Mouse (Mus musculus): ENCODE results near the gene Diexf.

Diexf gene

DNA sequence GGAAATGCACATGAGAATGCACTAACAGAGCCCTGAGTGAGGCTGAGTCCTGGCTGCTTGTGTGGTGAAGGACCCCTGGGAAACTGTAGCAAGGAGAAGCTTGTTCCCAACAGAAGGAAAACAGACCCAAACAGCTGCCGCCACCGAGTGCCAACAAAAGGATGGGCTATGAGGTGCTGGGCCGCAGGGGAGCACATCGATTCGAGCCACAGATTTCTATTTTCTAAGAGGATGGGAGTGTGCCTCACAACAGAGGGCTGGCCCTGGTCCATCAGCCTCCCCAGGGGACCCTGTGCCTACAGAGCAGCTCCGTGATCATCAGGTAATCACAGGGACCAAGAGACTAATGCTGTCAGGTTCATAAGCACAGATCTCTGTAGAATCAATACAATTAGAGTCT, 40.9 kb downstream of the Diexf start:
- in situ Hi-C loops (cut with MboI, MseI): no loop called here

DNA sequence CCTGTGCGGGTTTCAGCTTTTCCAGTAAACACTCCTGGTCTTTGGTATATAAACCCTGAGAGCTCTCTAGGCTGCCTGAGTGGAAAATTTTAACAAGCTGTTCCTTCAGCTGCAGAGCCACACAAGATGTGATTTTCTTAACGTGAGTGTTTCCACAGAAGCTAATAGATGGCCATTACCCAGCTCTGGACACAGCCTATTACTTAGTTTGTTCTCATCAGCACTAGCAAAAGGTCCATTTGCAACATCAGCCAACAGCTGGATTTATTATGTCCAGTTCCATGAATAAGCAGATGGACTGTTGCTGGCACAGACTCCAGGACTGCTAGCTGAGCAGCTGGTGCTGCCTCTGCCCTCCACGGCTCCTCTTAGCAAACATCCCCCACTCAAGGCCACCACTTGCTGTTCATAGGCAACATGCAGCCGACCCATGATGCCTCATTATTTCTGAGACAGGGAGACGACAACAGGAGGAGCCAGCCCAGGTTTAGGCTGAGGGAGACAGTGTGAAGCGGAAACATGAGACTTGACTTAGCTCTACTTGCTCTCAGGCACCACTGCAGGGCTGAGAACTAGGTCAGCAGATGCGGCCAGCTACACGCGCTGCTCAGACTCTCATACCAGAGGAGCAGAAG, 43.1 kb downstream of the Diexf start:
- in situ Hi-C loops (cut with MboI, MseI): no loop called here

DNA sequence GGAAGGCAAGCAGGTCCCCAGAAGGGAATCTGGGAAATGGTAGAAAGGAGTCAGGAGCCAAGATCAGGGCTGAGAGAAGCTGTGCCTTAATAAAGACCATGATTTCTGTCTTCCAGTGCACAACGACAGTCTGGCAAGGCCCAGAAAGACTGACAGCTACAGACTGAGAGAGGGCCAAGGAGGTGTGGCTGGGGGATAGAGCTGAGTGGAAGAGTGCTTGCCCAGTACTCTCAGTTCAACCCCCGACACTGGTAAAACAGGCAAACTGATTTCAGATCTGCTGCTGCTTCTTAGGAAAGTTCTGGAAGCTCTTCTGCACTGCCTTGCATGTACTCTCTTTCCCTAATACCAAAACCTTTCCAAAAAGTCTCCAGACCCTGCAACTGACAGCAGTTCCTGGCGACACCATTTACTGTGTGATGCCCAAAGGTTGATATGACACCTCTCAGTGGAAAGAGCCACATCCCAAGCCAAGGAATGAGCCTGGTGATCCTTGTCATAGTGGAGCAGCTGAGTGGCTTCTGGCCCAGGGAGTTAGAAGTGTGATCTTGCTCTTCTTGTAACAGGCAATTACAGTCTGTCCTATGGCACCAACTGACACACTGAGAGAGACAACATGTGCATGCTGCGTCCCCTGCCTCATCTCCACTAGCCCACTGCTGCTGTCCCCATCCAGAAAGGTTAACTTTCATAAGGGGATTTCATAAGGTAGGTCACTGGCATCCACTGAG, 43.8 kb downstream of the Diexf start:
- in situ Hi-C loops (cut with MboI, MseI): no loop called here

DNA sequence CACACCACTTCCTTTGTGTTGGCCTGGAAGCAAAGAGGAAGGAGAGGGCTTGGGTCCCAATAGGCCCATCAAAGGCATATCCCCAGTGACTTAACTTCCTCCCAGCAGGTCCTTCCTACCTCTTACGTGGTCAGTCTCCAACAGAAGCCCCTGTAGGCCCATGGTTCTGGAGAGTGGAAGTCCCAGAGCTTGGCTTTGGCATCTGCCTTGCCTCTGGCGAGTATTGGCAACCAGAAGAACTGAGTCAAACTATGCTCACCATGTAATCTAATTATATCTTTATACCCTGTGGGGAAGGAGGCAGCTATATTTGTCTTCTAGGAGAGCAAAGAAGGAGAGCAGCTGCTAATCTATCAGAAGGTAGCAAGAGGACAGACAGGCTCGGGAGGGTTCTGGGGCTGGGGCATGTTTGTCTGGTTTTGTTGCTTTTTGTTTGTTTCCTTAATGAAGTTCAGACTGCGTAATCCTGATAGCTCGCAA, 44.5 kb downstream of the Diexf start:
- in situ Hi-C loops (cut with MboI, MseI): no loop called here

DNA sequence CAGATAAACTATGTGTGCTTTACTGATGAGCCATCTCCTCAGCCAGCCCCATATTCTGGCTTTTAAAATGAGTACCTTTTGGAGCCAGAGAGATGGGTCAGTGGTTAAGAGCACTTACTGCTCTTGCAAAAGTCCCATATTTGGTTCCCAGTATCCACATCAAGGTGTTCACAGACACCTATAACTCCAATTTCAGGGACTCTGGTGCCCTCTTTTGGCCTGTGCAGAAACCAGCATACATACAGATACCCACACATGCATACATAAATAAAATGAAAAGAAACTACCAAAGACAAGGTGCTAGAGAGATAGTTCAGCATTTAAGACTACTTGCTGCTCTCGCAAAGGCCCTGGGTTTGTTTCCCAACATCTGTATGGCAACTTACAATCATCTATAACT, 46.1 kb downstream of the Diexf start:
- in situ Hi-C loops (cut with MboI, MseI): no loop called here

DNA sequence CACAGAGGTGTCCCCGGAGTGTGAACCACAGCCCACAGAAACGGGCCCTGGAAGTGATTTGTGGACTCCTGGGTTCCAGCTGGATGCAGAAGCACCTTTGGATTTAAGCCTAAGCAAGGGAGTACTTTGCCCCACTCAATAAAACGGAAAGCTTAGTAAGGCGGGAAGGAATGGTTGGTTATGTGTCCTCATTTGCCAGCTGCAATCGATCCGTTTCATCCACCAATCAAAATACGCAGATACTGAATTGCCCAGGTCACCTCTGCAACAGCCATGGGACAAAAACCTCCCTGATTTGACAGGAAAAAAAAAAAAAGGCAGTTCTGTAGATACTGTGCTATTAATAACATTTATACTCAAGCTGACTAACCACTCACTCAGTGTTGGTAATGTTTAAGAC, 47.0 kb downstream of the Diexf start:
- in situ Hi-C loops (cut with MboI, MseI): no loop called here

DNA sequence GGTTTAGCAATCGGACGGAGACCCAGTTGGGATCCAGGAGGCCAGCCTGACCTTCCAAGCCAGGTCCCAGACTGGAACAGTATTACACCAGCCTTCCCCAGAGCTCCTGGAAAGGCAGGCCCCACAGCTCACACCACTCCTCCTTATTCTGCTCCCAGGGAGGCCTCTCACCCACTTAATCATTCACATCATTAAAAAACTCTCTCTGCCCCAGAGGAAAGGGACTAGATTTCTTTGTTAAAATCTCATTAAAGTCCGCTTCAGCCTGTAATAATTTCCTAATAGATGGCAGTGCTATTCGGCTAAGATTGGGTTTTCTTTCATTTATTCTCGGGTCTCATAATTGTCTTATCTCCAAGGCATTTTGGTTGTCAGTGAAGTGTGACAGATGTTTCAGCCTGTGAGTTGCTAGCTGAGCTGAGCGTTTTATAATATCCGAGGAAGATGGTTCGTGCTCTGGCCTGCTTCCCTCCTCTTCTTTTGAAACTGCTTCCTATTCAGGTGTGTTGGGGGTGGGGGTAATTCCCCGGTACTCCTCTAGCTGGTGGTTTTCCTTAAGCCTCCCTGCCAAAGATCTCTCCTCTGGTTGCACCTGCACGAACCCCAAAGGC, 47.7 kb downstream of the Diexf start:
- in situ Hi-C loops (cut with MboI, MseI): no loop called here

DNA sequence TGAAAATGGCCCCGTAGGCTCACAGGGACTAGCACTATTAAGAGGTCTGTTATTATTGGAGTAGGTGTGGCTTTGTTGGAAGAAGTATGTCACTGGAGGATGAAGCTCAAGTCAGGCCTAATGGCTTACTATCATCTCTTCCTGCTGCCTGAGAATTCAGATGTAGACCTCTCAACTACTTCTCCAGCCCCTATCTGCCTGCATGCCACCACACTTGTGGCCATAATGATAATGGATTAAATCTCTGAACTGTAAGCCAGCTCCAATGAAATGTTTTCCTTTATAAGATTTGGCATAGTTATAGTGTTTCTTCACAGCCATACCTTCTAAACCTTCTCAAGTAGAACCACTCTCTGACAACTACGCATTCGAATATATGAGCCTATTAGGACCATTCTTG, 67.5 kb downstream of the Diexf start:
- in situ Hi-C loops (cut with MboI, MseI): loop anchor here (10.0 kb wide), 1 partner anchor 432 kb away; no protein-coding TSS in a partner anchor

DNA sequence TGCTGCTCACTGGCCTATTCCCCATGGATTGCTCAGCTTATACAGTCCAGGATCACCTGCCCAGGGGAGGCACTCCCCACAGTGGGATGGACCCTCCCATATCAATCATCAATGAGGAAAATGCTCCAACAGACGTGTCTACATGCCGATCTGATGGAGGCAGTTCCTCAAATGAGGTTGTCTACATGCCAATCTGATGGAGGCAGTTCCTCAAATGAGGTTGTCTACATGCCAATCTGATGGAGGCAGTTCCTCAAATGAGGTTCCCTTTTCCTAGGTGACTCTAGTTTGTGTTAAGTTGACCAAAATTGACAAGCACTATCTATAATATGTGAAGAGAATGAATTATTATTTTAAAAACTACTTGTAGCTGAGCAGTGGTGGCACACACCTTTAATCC, 69.9 kb downstream of the Diexf start:
- in situ Hi-C loops (cut with MboI, MseI): loop anchor here (10.0 kb wide), 1 partner anchor 435 kb away; no protein-coding TSS in a partner anchor

DNA sequence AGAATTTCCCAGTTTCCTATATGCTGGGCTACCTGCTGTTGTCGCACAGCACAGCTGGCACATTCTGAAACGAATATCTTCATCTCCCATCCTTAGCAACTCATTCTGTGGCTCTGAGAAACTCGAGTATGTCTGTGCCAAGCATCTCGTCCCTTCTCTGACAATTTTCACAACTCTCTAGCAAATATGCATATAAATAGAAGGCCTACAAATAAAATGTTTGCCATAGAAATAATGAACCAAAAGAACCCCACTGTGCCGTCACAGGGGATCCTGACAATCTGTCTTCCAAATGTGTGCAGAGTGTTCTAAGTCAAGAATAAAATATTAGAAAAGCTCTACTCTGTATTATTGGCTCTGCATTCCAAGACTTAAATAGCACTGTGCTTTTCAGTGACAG, 70.5 kb downstream of the Diexf start:
- in situ Hi-C loops (cut with MboI, MseI): no loop called here

DNA sequence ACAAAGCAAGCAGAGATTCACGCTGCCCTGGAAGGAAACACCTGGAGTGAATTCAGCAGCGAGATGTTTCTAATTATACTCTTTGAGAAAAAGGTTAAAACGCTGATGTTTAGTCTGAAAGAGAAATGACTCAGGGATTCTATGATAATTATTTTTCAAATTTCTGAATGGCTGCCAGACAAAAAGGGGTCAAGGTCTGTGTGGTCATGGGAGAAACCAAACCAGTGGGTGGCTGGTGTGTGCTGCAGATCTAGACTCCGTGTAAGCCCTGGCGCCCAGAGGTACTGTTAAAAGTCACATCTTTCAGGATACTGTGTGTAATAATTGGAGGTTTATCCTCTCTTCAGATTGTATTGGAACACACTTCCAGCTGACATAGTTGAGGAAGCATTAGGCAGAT, 75.7 kb downstream of the Diexf start:
- in situ Hi-C loops (cut with MboI, MseI): no loop called here

DNA sequence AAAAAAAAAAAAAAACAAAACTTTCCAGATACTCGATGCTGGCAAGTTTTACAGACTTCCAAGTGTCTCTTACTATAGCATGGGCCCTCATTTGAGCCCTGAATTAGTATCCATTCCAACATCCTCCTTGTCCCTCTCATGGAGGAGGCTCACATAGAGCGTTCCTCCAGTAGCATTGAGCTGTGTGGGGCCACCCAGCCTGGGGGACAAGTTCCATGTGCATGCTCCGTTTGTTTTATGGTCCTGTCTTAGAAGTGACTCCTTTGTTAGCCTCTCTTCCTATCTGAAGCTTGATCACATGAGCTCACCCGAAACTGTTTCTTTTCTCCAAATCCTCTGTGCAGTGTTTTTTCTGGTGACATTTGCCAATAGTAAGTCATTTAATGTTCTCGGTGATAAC, 77.0 kb downstream of the Diexf start:
- in situ Hi-C loops (cut with MboI, MseI): no loop called here

DNA sequence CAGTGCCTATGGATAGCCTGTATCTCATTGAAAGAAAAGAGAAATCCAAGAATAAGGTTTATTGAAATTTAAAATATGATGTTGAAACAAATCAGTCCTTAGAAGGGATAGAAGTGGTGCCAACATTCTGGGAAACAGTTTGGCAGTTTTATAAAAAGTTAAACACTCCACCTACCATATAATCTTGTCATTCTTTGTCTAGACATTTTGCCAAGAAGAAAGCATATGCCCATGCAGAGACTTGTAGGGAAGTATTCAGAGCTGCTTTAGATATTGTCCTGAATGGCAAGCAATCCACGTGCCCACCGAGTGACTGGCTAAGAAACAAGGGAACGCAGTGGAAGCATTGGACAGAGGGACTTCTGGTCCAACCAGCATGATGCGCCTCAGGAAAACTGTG, 82.5 kb downstream of the Diexf start:
- in situ Hi-C loops (cut with MboI, MseI): no loop called here

DNA sequence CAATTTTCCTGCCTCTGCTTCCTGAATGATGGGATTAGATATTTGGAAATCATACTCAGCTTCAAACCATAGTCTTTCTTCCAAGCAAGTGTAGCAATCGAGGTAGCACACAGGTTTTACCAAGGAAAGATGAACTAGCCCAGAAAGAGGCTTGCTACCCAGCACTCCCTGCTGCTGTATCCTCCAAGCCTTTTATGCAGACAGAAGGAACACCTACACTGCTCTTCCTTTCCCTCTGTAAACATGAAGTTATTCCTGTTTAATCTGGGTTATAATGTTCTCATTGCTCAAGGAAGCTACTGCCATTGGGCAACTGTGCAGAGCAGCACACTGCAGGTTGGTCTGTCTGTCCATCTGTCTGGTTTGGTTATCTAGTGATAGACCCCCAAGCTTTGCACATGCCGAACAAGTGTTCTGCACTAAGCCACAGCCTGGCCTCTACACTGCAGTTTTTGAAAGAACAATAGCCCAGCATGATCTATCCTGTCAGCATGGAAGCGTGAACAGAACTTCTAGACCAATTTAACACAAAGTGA, 87.2 kb downstream of the Diexf start:
- in situ Hi-C loops (cut with MboI, MseI): no loop called here

All from T-helper 2 cell (primary cell).